Mouse (Mus musculus) lung, adult 2 months (tissue): ENCODE results near the gene Tmem82.

ENCODE experiments used
- CTCF ChIP-seq: fragments of 200-500 bp; IDR thresholded peaks from 2 replicates; pipeline ENCODE4 v1.5.1; 2011; ENCODE audit warnings: mild to moderate bottlenecking, low read length, control low read depth; ENCODE audit not compliant: insufficient read depth
- POLR2A ChIP-seq: fragments of 200-500 bp; IDR thresholded peaks from 2 replicates; pipeline ENCODE4 v1.6.1; 2011; ENCODE audit warnings: low read depth, mild to moderate bottlenecking, control low read depth, low read length, borderline replicate concordance; ENCODE audit errors: extremely low read depth

DNA sequence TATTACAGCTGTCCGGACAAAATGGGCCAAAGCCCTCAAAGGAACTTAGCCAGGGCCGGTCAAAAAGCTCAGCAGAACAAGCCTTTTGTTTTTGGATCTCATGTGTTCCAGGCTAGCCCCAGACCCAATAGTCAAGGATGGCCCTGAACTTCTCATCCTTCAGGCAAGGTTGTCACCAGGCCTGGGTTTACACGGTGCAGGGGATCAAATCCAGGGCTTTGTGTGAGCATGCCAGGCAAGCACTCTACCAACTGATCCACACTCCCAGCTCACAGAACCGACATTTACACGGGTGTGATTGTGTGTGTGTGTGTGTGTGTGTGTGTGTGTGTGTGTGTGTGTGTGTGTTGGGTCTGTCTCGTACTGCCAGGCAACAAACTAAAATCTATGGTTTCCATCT, 1.6 kb downstream of the Tmem82 start:
- TF ChIP-seq CTCF (no peak), POLR2A (no peak)
